Comparison of ENCODE assay signal across 10 mouse cellular contexts in genomic region chr11:27219715-27220699, GRCm38 (mm10).
DNase-seq lines count a peak whose midpoint lies in the region; ATAC-seq and TF ChIP-seq lines count a peak whose summit lies in the region.
"Had no signal": no experiment of that assay in that cellular context is flagged by ENCODE, and none has a peak within 500 bp of the region (broad histone marks: within the 10 kb centered on the region; RNA-seq: fewer than 3 reads in every experiment).

No protein-coding gene starts in this region.

- TF ChIP-seq CTCF in hindbrain, postnatal 0 days (IDR thresholded peaks at IDR 0.05; ENCODE audit: low read depth): peak; percentile 62

- no peak overlapping the region for H3K27ac ChIP-seq in hindbrain, embryonic 11.5 days (ENCODE audit: low read depth, low read length)
- no peak overlapping the region for H3K27ac ChIP-seq in hindbrain, embryonic 12.5 days
- no peak overlapping the region for H3K27ac ChIP-seq in hindbrain, postnatal 0 days
- H3K27ac ChIP-seq: lung, embryonic 15.5 days had no signal

- ATAC-seq in hindbrain, embryonic 11.5 days (ENCODE audit: low FRiP score): peak; percentile 74; the same call in 1 of the 2 replicates
- ATAC-seq in hindbrain, embryonic 12.5 days (ENCODE audit: low FRiP score): no peak
- peak; percentile 75; the same call in 1 of the 2 replicates for ATAC-seq in hindbrain, postnatal 0 days

- no peaks in the 10 kb centered on the region for H3K4me1 ChIP-seq in hindbrain, embryonic 11.5 days (replicated peaks; ENCODE audit: control insufficient read depth, insufficient read depth, low read length)
- no peaks in the 10 kb centered on the region for H3K4me1 ChIP-seq in hindbrain, embryonic 12.5 days
- no peaks in the 10 kb centered on the region for H3K4me1 ChIP-seq in hindbrain, postnatal 0 days (ENCODE audit: insufficient read depth, low read length)
- H3K4me1 ChIP-seq: lung, embryonic 15.5 days had no signal

- no peak overlapping the region for H3K9ac ChIP-seq in hindbrain, embryonic 11.5 days (ENCODE audit: low read depth, low read length)
- no peak overlapping the region for H3K9ac ChIP-seq in hindbrain, embryonic 12.5 days
- no peak overlapping the region for H3K9ac ChIP-seq in hindbrain, postnatal 0 days (replicated peaks; ENCODE audit: low read length)
- H3K9ac ChIP-seq: lung, embryonic 15.5 days had no signal

- no peaks in the 10 kb centered on the region for H3K36me3 ChIP-seq in hindbrain, embryonic 11.5 days (ENCODE audit: control insufficient read depth, insufficient read depth, low read length)
- no peaks in the 10 kb centered on the region for H3K36me3 ChIP-seq in hindbrain, embryonic 12.5 days
- H3K36me3 ChIP-seq in hindbrain, postnatal 0 days (ENCODE audit: insufficient read depth, low read length): no peaks in the 10 kb centered on the region
- H3K36me3 ChIP-seq: lung, embryonic 15.5 days had no signal

- WGBS in hindbrain, embryonic 11.5 days: 45% methylated on average over 6 of the region's 6 CpGs
- 49% methylated on average over 6 of the region's 6 CpGs for WGBS in hindbrain, embryonic 12.5 days
- WGBS in hindbrain, postnatal 0 days: 31% methylated on average over 6 of the region's 6 CpGs

- no peak overlapping the region for H3K4me2 ChIP-seq in hindbrain, embryonic 11.5 days (replicated peaks; ENCODE audit: low read depth, low read length)
- no peak overlapping the region for H3K4me2 ChIP-seq in hindbrain, embryonic 12.5 days (replicated peaks)
- no peak overlapping the region for H3K4me2 ChIP-seq in hindbrain, postnatal 0 days (ENCODE audit: low read depth, low read length)
- H3K4me2 ChIP-seq: lung, embryonic 15.5 days had no signal

- DNase-seq in hindbrain, embryonic 11.5 days (ENCODE audit: low spot score): peak; percentile 11
- peak; percentile 10 for DNase-seq in 416B (ENCODE audit: low read depth)
- DNase-seq in brain, adult 2 months (ENCODE audit: low read depth, low spot score): peak; percentile 19
- peak; percentile 72 for DNase-seq in hindbrain, postnatal 0 days (ENCODE audit: low spot score)
- DNase-seq in right cerebral cortex, postnatal 25 days: no peak
- no peak for DNase-seq in heart, adult 11 months
- no peak for DNase-seq in lung, postnatal 36 days
- DNase-seq: heart, postnatal 14 days had no signal

- H3K27me3 ChIP-seq in hindbrain, embryonic 11.5 days (ENCODE audit: control insufficient read depth, insufficient read depth, low read length): no peaks in the 10 kb centered on the region
- no peaks in the 10 kb centered on the region for H3K27me3 ChIP-seq in hindbrain, embryonic 12.5 days
- no peaks in the 10 kb centered on the region for H3K27me3 ChIP-seq in hindbrain, postnatal 0 days (ENCODE audit: insufficient read depth, low read length)
- H3K27me3 ChIP-seq: lung, embryonic 15.5 days had no signal

- H3K4me3 ChIP-seq in hindbrain, embryonic 11.5 days (ENCODE audit: low read depth, low read length): no peak overlapping the region
- H3K4me3 ChIP-seq in hindbrain, embryonic 12.5 days: no peak overlapping the region
- H3K4me3 ChIP-seq in hindbrain, postnatal 0 days (ENCODE audit: low read length): no peak overlapping the region
- H3K4me3 ChIP-seq: lung, embryonic 15.5 days had no signal

- H3K9me3 ChIP-seq in hindbrain, embryonic 11.5 days (ENCODE audit: control insufficient read depth, low read length): no peaks in the 10 kb centered on the region
- H3K9me3 ChIP-seq in hindbrain, embryonic 12.5 days (replicated peaks): no peaks in the 10 kb centered on the region
- H3K9me3 ChIP-seq in hindbrain, postnatal 0 days (ENCODE audit: low read length): no peaks in the 10 kb centered on the region
- H3K9me3 ChIP-seq: lung, embryonic 15.5 days had no signal

Comparison
In these comparisons a context has a peak if more than half of its experiments do, and no peak if none do; other contexts are left out.
1. DNase-seq: peak in hindbrain, embryonic 11.5 days (single experiment), 416B (single experiment), brain, adult 2 months (single experiment) and hindbrain, postnatal 0 days (single experiment); none in right cerebral cortex, postnatal 25 days (single experiment), heart, adult 11 months (single experiment) and lung, postnatal 36 days (single experiment).